ENCODE assay signal across 9 mouse cellular contexts in genomic region chr2:94059459-94059858, GRCm38 (mm10). TPM values are rescaled to one million over a fixed set of nuclear protein-coding genes. Genes with fewer than 3 reads are reported as not detected.
DNase-seq lines count a peak whose midpoint lies in the region; TF ChIP-seq lines count a peak whose summit lies in the region.
"Had no signal": no experiment of that assay in that cellular context is flagged by ENCODE, and none has a peak within 500 bp of the region (broad histone marks: within the 10 kb centered on the region; RNA-seq: fewer than 3 reads in every experiment).

No protein-coding gene starts in this region.

- H3K9ac ChIP-seq in heart, adult 2 months (ENCODE audit: low read depth, low read length): no peak overlapping the region

- H3K36me3 ChIP-seq in heart, adult 2 months (ENCODE audit: control insufficient read depth, insufficient read depth, low read length): no peaks in the 10 kb centered on the region

- intact Hi-C loops in heart, adult 2 months (cut with DNase I): loop anchor here (1.0 kb wide), 1 partner anchor 24 kb away; no protein-coding TSS in a partner anchor
- intact Hi-C loops in heart, postnatal 25 days (cut with DNase I): loop anchor here (5.0 kb wide), 1 partner anchor 233 kb away; no protein-coding TSS in a partner anchor
- intact Hi-C loops in gastrocnemius, postnatal 36 days (cut with DNase I): loop anchor here (5.0 kb wide), 1 partner anchor 188 kb away; no protein-coding TSS in a partner anchor

- DNase-seq in heart, adult 2 months: no peak
- DNase-seq in heart, postnatal 25 days (ENCODE audit: low spot score): no peak
- DNase-seq in right cerebral cortex, adult 18-20 months: peak; percentile 31
- no peak for DNase-seq in right cerebral cortex, postnatal 25 days
- DNase-seq in right cerebral cortex, postnatal 4 days: peak; percentile 68
- DNase-seq in natural killer cell, adult 2 months (ENCODE audit: low spot score in 2 of 2): no peak
- DNase-seq in gastrocnemius, postnatal 36 days: no peak

- TF ChIP-seq CTCF in heart, adult 2 months (IDR thresholded peaks at IDR 0.05): peak; percentile 65
- TF ChIP-seq CTCF in cortical plate, adult 2 months (IDR thresholded peaks at IDR 0.05; ENCODE audit: extremely low read depth, insufficient read depth, low read length): peak; percentile 52

- no peak for TF ChIP-seq EP300 in heart, adult 2 months (IDR thresholded peaks at IDR 0.05; ENCODE audit: insufficient read depth, low read depth, low read length)

- TF ChIP-seq POLR2A in heart, adult 2 months (IDR thresholded peaks at IDR 0.05; ENCODE audit: insufficient read depth, low read depth, low read length): no peak
- TF ChIP-seq POLR2A in cortical plate, adult 2 months (IDR thresholded peaks at IDR 0.05; ENCODE audit: extremely low read depth, insufficient read depth, low read length): no peak

- no peak overlapping the region for H3K27ac ChIP-seq in heart, adult 2 months
- no peak overlapping the region for H3K27ac ChIP-seq in cortical plate, adult 2 months (ENCODE audit: insufficient read depth, low read length)

- H3K27me3 ChIP-seq in heart, adult 2 months (ENCODE audit: control insufficient read depth, insufficient read depth, low read length): no peaks in the 10 kb centered on the region

- H3K4me3 ChIP-seq in heart, adult 2 months: no peak overlapping the region
- no peak overlapping the region for H3K4me3 ChIP-seq in cortical plate, adult 2 months (ENCODE audit: insufficient read depth, low read length)
- H3K4me3 ChIP-seq: myocyte had no signal

- no peaks in the 10 kb centered on the region for H3K4me1 ChIP-seq in heart, adult 2 months (ENCODE audit: control insufficient read depth, insufficient read depth, low read length)
- H3K4me1 ChIP-seq in cortical plate, adult 2 months (ENCODE audit: control insufficient read depth, insufficient read depth, low read length): no peaks in the 10 kb centered on the region

- H3K79me2 ChIP-seq in heart, adult 2 months (replicated peaks; ENCODE audit: control insufficient read depth, insufficient read depth, low read length): no peaks in the 10 kb centered on the region

- 74% methylated on average over 5 of the region's 5 CpGs for WGBS in heart, adult 2 months

RNA-seq across cellular contexts. Expression of gene Alkbh3, which starts 48.9 kb away (rescaled TPM):
- total RNA-seq in heart, adult 2 months (2021): 10 to 100 TPM; 47.5 to 53.5 TPM
- 54.3 and 73.2 TPM in 2 replicates for polyA plus RNA-seq in heart, adult 2 months (2012; rRNA removed)
- 10 to 100 TPM; 56.9 to 63.9 TPM for total RNA-seq in heart, postnatal 25 days (2021)
- polyA plus RNA-seq in cortical plate, adult 2 months (2012; rRNA removed): 45.9 and 51.3 TPM in 2 replicates
- total RNA-seq in gastrocnemius, postnatal 36 days (2021): 10 to 100 TPM; 52.0 to 58.1 TPM

Comparison
In these comparisons a context has a peak if more than half of its experiments do, and no peak if none do; other contexts are left out.
1. DNase-seq: peak in right cerebral cortex, adult 18-20 months (single experiment) and right cerebral cortex, postnatal 4 days (single experiment); none in heart, adult 2 months (0 of 2), heart, postnatal 25 days (single experiment), right cerebral cortex, postnatal 25 days (single experiment), natural killer cell, adult 2 months (0 of 2) and gastrocnemius, postnatal 36 days (0 of 2).